Mouse (Mus musculus) stomach, adult 2 months (tissue): ENCODE data around the gene Zbtb43. TPM values are rescaled to one million over a fixed set of nuclear protein-coding genes. Genes with fewer than 3 reads are reported as not detected.

Experiments
- polyA plus RNA-seq: library from polyadenylated mRNA; depleted of rRNA; stranded (reverse); fragments of >200 nt; gene quantifications from 2 replicates; pipeline ENCODE4 v1.2.3, GENCODE M21; 2012; rRNA removed

The Zbtb43 gene
- 2.3 and 2.7 TPM in 2 replicates for polyA plus RNA-seq

DNA sequence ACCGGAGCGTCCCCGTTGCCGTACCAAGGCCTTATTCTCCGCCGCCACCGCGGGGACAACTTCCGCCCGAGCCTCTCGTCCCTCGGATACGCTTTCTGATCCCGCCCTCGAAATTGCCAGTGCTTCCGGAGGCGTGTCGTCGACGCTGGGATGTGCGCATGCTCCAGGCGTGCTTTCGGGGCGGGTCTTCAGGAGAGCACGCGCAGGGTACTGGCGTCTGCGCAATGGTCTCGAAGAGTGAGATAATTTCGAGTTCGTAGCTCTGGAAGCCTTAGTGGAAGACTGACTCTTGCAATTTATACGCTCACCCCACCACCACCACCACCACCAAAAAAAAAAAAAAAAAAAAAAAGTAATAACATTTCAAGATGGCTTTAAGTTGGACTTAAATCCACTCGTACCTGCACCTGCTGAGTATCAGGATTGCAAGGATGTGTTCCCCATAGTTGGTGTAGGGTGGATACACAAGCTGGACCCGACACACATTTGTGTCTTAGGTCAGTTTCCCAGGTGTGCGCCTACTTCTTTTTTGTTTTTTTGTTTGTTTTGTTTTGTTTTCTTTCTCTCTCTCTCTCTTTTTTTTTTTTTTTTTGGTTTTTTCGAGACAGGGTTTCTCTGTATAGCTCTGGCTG, at the start of gene Zbtb43:
Gene Zbtb43 (minus strand): TSS at position 94 of the 632 bp plus-strand sequence.

GRCm38 (mm10) chr2:33430771-33431699, 37.3 kb downstream of the Zbtb43 start, which contains the start of gene Zbtb34:
Gene Zbtb34, minus strand, starts transcription at chr2:33431324.

Other genes starting within 250 kb of the Zbtb43 start
- 1.3 and 2.2 TPM in 2 replicates for gene Ralgps1, start 97.1 kb downstream of the Zbtb43 start, polyA plus RNA-seq
- 2.5 and 2.8 TPM in 2 replicates for gene Zbtb34, start 37.2 kb downstream of the Zbtb43 start, polyA plus RNA-seq
- gene Lmx1b, start 172.0 kb upstream of the Zbtb43 start, polyA plus RNA-seq: 0.08 and 0.24 TPM in 2 replicates